Mouse (Mus musculus): ENCODE measurements around the gene Cd1d1.

DNA sequence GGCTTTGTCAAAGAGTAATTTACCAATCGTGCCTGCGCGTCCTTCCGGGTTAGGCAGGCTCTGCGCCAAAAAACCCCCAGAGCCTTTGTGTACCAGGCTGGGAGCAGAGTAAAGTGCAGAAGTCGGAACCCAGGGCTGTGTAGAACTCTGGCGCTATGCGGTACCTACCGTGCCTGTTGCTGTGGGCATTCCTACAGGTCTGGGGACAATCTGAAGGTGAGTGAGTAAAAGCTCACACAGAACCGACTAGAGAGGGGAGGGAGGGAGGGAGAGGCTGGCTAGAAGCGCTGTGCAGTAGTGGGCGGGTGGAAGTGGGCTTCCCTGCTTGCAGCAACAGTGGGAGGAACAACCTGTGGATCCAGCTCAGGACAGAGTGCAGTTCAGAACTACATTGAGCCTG lies 12.8 kb downstream of the Cd1d1 start:
- no peak for TF ChIP-seq CTCF (IDR thresholded peaks at IDR 0.05; ENCODE audit: low read depth, low read length)
- TF ChIP-seq GATA1 (IDR thresholded peaks at IDR 0.05; ENCODE audit: borderline replicate concordance, low read length) = no peak
- no peak for TF ChIP-seq TAL1 (conservative IDR thresholded peaks at IDR 0.05; ENCODE audit: low read depth, low read length)
- TF ChIP-seq GATA2 (IDR thresholded peaks at IDR 0.05; ENCODE audit: borderline replicate concordance, low read depth, low read length) = no peak
- no peak for TF ChIP-seq POLR2AphosphoS5 (IDR thresholded peaks at IDR 0.05; ENCODE audit: insufficient replicate concordance, low read depth, low read length)

Data from G1E (cell line).